Mouse (Mus musculus) MEL (cell line): ENCODE data around the gene Cx3cl1. TPM values are rescaled to one million over a fixed set of nuclear protein-coding genes. Genes with fewer than 3 reads are reported as not detected.

ENCODE experiments used
- DNase-seq: peaks from one replicate; pipeline ENCODE4 v3.0.0; 2011; ENCODE audit warnings: low read depth, low spot score
- H3K27ac ChIP-seq: 2 replicates; pipeline ENCODE4 v1.5.1; 2012; ENCODE audit warnings: low read depth, mild to moderate bottlenecking, control low read depth, low read length, moderate library complexity; ENCODE audit not compliant: control insufficient read depth
- H3K27me3 ChIP-seq, 2 experiments: fragments of 150-350 bp in 1 of 2; sonication (generic) in 1 of 2; 2 replicates each; pipeline ENCODE4 v1.6.1; 2012; ENCODE audit warnings: low read length in 2 of 2, mild to moderate bottlenecking in 2 of 2, improper control_type of control experiment in 1 of 2, moderate library complexity in 1 of 2; ENCODE audit not compliant: insufficient read depth in 2 of 2, control insufficient read depth in 1 of 2
- H3K36me3 ChIP-seq, 2 experiments: 2 replicates each; pipeline ENCODE4 v1.6.1; 2012 to 2014; ENCODE audit warnings: low read length in 2 of 2, improper control_type of control experiment in 1 of 2, inconsistent platforms in 1 of 2, mild to moderate bottlenecking in 1 of 2; ENCODE audit not compliant: insufficient read depth in 2 of 2, control insufficient read depth in 1 of 2
- H3K4me1 ChIP-seq, 2 experiments: fragments of 150-350 bp in 1 of 2; sonication (generic) in 1 of 2; 2 replicates each; pipeline ENCODE4 v1.6.1; 2012; ENCODE audit warnings: low read length in 2 of 2, improper control_type of control experiment in 1 of 2, mild to moderate bottlenecking in 1 of 2; ENCODE audit not compliant: insufficient read depth in 2 of 2, control insufficient read depth in 1 of 2
- H3K4me3 ChIP-seq, 2 experiments: fragments of 150-350 bp in 1 of 2; sonication (generic) in 1 of 2; 2 replicates each; pipeline ENCODE4 v1.5.1; 2012; ENCODE audit warnings: low read depth in 2 of 2, low read length in 2 of 2, mild to moderate bottlenecking in 2 of 2, moderate library complexity in 2 of 2, control low read depth in 1 of 2, improper control_type of control experiment in 1 of 2; ENCODE audit not compliant: control insufficient read depth in 1 of 2, insufficient read depth in 1 of 2
- H3K79me2 ChIP-seq: 2 replicates; pipeline ENCODE4 v1.6.1; 2012; ENCODE audit warnings: mild to moderate bottlenecking, low read length, moderate library complexity; ENCODE audit not compliant: control insufficient read depth, poor library complexity, insufficient read depth
- H3K9ac ChIP-seq: 2 replicates; pipeline ENCODE4 v1.6.1; 2012; ENCODE audit warnings: low read depth, mild to moderate bottlenecking, control low read depth, low read length, moderate library complexity; ENCODE audit not compliant: control insufficient read depth, poor library complexity, severe bottlenecking
- H3K9me3 ChIP-seq: fragments of 150-350 bp; sonication (generic); replicated peaks from 2 replicates; pipeline ENCODE4 v1.6.1; 2012; ENCODE audit warnings: mild to moderate bottlenecking, low read length, improper control_type of control experiment, moderate library complexity; ENCODE audit not compliant: insufficient read depth
- CTCF ChIP-seq, 3 experiments: IDR thresholded peaks in 2 of 3; conservative IDR thresholded peaks in 1 of 3; 2 replicates each; pipeline ENCODE4 v1.5.1; 2011 to 2012; ENCODE audit warnings: low read length in 3 of 3, low read depth in 2 of 3, mild to moderate bottlenecking in 2 of 3, improper control_type of control experiment in 1 of 3, inconsistent platforms in 1 of 3, mixed read lengths in 1 of 3, moderate library complexity in 1 of 3; ENCODE audit not compliant: control insufficient read depth in 1 of 3, insufficient read depth in 1 of 3, poor library complexity in 1 of 3, severe bottlenecking in 1 of 3
- EP300 ChIP-seq, 2 experiments: IDR thresholded peaks; 2 replicates each; pipeline ENCODE4 v1.6.1; 2011; ENCODE audit warnings: improper control_type of control experiment in 2 of 2, low read length in 2 of 2, low read depth in 1 of 2, mild to moderate bottlenecking in 1 of 2
- ETS1 ChIP-seq: IDR thresholded peaks from 2 replicates; pipeline ENCODE4 v1.6.1; 2012; ENCODE audit warnings: low read depth, mild to moderate bottlenecking, inconsistent platforms, low read length, improper control_type of control experiment, moderate library complexity
- GATA1 ChIP-seq: IDR thresholded peaks from 2 replicates; pipeline ENCODE4 v1.6.1; 2011; ENCODE audit warnings: low read depth, low read length, improper control_type of control experiment
- JUND ChIP-seq: IDR thresholded peaks from 2 replicates; pipeline ENCODE4 v1.6.1; 2011; ENCODE audit warnings: low read depth, mild to moderate bottlenecking, improper control_type of control experiment, low read length
- MAX ChIP-seq: IDR thresholded peaks from 2 replicates; pipeline ENCODE4 v1.6.1; 2011; ENCODE audit warnings: low read length, improper control_type of control experiment
- MAZ ChIP-seq: IDR thresholded peaks from 2 replicates; pipeline ENCODE4 v1.6.1; 2012; ENCODE audit warnings: low read depth, mild to moderate bottlenecking, inconsistent platforms, low read length, improper control_type of control experiment
- MEF2A ChIP-seq: IDR thresholded peaks from 2 replicates; pipeline ENCODE4 v1.6.1; 2014; ENCODE audit warnings: low read depth, mild to moderate bottlenecking, inconsistent platforms, low read length, improper control_type of control experiment; ENCODE audit not compliant: poor library complexity, insufficient replicate concordance, severe bottlenecking; ENCODE audit errors: extremely low read depth
- POLR2A ChIP-seq, 2 experiments: IDR thresholded peaks; 2 replicates each; pipeline ENCODE4 v1.6.1; 2011 to 2012; ENCODE audit warnings: low read length in 2 of 2, mild to moderate bottlenecking in 2 of 2, control low read depth in 1 of 2, improper control_type of control experiment in 1 of 2, low read depth in 1 of 2, moderate library complexity in 1 of 2; ENCODE audit not compliant: control insufficient read depth in 1 of 2, insufficient read depth in 1 of 2, poor library complexity in 1 of 2
- POLR2AphosphoS2 ChIP-seq: IDR thresholded peaks from 2 replicates; pipeline ENCODE4 v1.6.1; 2011; ENCODE audit warnings: low read length, improper control_type of control experiment
- RCOR1 ChIP-seq: IDR thresholded peaks from 2 replicates; pipeline ENCODE4 v1.6.1; 2012; ENCODE audit warnings: low read depth, mild to moderate bottlenecking, inconsistent platforms, low read length, improper control_type of control experiment
- USF1 ChIP-seq: IDR thresholded peaks from 2 replicates; pipeline ENCODE4 v1.6.1; 2014; ENCODE audit warnings: low read depth, mild to moderate bottlenecking, inconsistent platforms, low read length, improper control_type of control experiment, moderate library complexity
- ZKSCAN1 ChIP-seq: IDR thresholded peaks from 2 replicates; pipeline ENCODE4 v1.6.1; 2012; ENCODE audit warnings: low read depth, mild to moderate bottlenecking, inconsistent platforms, low read length, improper control_type of control experiment, moderate library complexity
- ZMIZ1 ChIP-seq: IDR thresholded peaks from 2 replicates; pipeline ENCODE4 v1.6.1; 2012; ENCODE audit warnings: low read depth, mild to moderate bottlenecking, inconsistent platforms, low read length, improper control_type of control experiment, moderate library complexity
- ZNF384 ChIP-seq: IDR thresholded peaks from 2 replicates; pipeline ENCODE4 v1.6.1; 2012; ENCODE audit warnings: low read depth, mild to moderate bottlenecking, inconsistent platforms, low read length, improper control_type of control experiment
- polyA plus RNA-seq, 2 experiments: library from polyadenylated mRNA; stranded (reverse) in 1 of 2; unstranded in 1 of 2; fragments of >175 nt in 1 of 2; fragments of >200 nt in 1 of 2; gene quantifications; 2 replicates each; pipeline versions ENCODE4 v1.2.1 to v1.2.4; 2012; ENCODE audit warnings: low replicate concordance in 2 of 2, low read depth in 1 of 2; ENCODE audit not compliant: insufficient read length in 2 of 2, insufficient read depth in 1 of 2, missing spikeins in 1 of 2
- total RNA-seq: library from RNA; depleted of rRNA; stranded (reverse); fragments of 300-350 nt; gene quantifications from 2 replicates; pipeline ENCODE4 v1.2.3, GENCODE M21; 2012

The Cx3cl1 gene
- total and polyA plus RNA-seq, 3 experiments = not detected

- Histone ChIP-seq H3K27ac (no peak overlapping the region), H3K4me1 (no peaks in the 10 kb centered on the region), H3K36me3 (no peaks in the 10 kb centered on the region), H3K4me3 (no peak overlapping the region), H3K9ac (no peak overlapping the region), H3K27me3 (peaks cover 12 to 16% of the 10 kb centered on the region in 2 experiments), H3K9me3 (no peaks in the 10 kb centered on the region), H3K79me2 (no peaks in the 10 kb centered on the region)
- TF ChIP-seq ZMIZ1 (no peak), MAZ (no peak)
- DNase-seq = no peak
Measured at GRCm38 (mm10) chr8:94749942-94750341, 21.9 kb upstream of the Cx3cl1 start.

DNA sequence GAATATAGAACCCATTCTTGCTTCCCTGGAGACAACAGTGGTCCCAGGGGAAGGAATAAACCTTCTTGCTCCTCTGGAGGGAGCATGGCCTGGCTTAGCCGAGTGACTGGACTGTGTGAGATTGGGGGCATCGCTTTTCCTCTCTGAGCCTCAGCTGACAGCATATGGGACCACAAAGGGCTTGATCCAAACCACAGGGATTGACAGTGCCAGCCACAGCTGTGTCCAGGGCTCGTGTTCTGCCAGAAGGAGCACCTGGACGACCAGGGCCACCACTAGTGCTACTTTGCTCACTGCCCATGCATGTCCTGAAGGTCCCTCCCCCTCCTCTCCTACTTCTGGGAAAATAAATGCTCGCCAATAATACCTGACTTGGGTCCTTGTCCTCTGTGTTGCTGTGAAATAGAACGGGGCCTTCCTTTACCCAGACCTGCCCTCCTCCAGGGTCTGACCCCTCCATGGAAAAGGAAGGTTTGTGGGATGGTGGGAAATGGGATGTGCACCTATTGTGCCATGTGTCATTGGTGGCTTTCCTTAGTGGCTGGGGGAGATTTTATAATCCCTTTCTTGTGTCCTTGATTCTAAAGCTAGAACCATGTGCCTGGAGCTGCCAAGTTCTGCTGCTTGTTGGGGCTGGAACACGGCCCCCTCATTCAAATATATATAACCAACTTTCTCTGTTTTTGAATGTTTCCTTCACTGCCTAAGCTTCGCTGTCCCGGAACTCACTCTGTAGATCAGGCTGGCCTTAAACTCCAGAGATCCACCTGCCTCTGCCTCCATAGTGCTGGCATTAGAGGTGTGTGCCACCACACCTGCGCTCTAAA, 20.6 kb upstream of the Cx3cl1 start:
- Histone ChIP-seq H3K4me3 (no peak overlapping the region), H3K27ac (no peak overlapping the region), H3K9ac (no peak overlapping the region), H3K36me3 (no peaks in the 10 kb centered on the region), H3K79me2 (no peaks in the 10 kb centered on the region), H3K27me3 (peaks cover 18 to 21% of the 10 kb centered on the region in 2 experiments), H3K9me3 (no peaks in the 10 kb centered on the region), H3K4me1 (no peaks in the 10 kb centered on the region)
- no peak for TF ChIP-seq GATA1
- TF ChIP-seq EP300 (IDR thresholded peaks at IDR 0.05; ENCODE audit: low read depth in 1 of 2, low read length in 2 of 2) = no peak
- no peak for TF ChIP-seq ZMIZ1
- TF ChIP-seq ETS1 = no peak
- TF ChIP-seq ZKSCAN1 = no peak
- TF ChIP-seq MEF2A = no peak
- TF ChIP-seq MAX = no peak
- no peak for TF ChIP-seq POLR2A (IDR thresholded peaks at IDR 0.05; ENCODE audit: control insufficient read depth in 1 of 2, insufficient read depth in 1 of 2, low read depth in 1 of 2, low read length in 2 of 2, poor library complexity in 1 of 2)
- TF ChIP-seq CTCF (IDR thresholded peaks at IDR 0.05 in 2 of 3, conservative IDR thresholded peaks at IDR 0.05 in 1 of 3; ENCODE audit: control insufficient read depth in 1 of 3, insufficient read depth in 1 of 3, low read depth in 2 of 3, low read length in 3 of 3, poor library complexity in 1 of 3, severe bottlenecking in 1 of 3) = no peak
- no peak for TF ChIP-seq RCOR1
- no peak for TF ChIP-seq JUND
- no peak for TF ChIP-seq POLR2AphosphoS2
- TF ChIP-seq ZNF384 = no peak
- no peak for TF ChIP-seq USF1
- no peak for DNase-seq
